Mouse (Mus musculus) heart, postnatal 0 days (tissue): Measurements from ENCODE around the gene Cyren. TPM values are rescaled to one million over a fixed set of nuclear protein-coding genes. Genes with fewer than 3 reads are reported as not detected.
A peak's percentile ranks its signal among the peaks of the same experiment; 100 is the strongest.

Source experiments
- ATAC-seq: fragments of 200-750 bp; cut with Nextera tagmentation; 2 replicates; pipeline ENCODE4 v1.8.0; 2017; ENCODE audit warnings: low read depth, moderate number of reproducible peaks, moderate library complexity; ENCODE audit not compliant: insufficient read depth
- DNase-seq: peaks from one replicate; pipeline ENCODE4 v3.0.0-alpha.2; 2016; ENCODE audit warnings: low spot score
- H3K27ac ChIP-seq: fragments of 300-500 bp; sonication (generic); 2 replicates; pipeline ENCODE4 v1.5.1; 2014; ENCODE audit warnings: low read depth, mild to moderate bottlenecking
- H3K27me3 ChIP-seq: fragments of 300-500 bp; sonication (generic); 2 replicates; pipeline ENCODE4 v1.6.1; 2014; ENCODE audit warnings: low read length, mixed read lengths; ENCODE audit not compliant: control insufficient read depth, insufficient read depth
- H3K36me3 ChIP-seq: fragments of 300-500 bp; sonication (generic); replicated peaks from 2 replicates; pipeline ENCODE4 v1.6.1; 2014; ENCODE audit warnings: low read length, mixed read lengths; ENCODE audit not compliant: control insufficient read depth, insufficient read depth
- H3K4me1 ChIP-seq: fragments of 300-500 bp; sonication (generic); 2 replicates; pipeline ENCODE4 v1.6.1; 2014; ENCODE audit warnings: antibody characterized with exemption; ENCODE audit not compliant: control insufficient read depth, insufficient read depth
- H3K4me2 ChIP-seq: fragments of 300-500 bp; sonication (generic); 2 replicates; pipeline ENCODE4 v1.6.1; 2014; ENCODE audit warnings: low read depth, mild to moderate bottlenecking, low read length, moderate library complexity
- H3K4me3 ChIP-seq: fragments of 300-500 bp; sonication (generic); 2 replicates; pipeline ENCODE4 v1.5.1; 2014; ENCODE audit warnings: low read depth, low read length
- H3K9ac ChIP-seq: fragments of 300-500 bp; sonication (generic); replicated peaks from 2 replicates; pipeline ENCODE4 v1.6.1; 2014; ENCODE audit warnings: low read depth, low read length, mixed read lengths
- H3K9me3 ChIP-seq: fragments of 300-500 bp; sonication (generic); replicated peaks from 2 replicates; pipeline ENCODE4 v1.6.1; 2016; ENCODE audit warnings: low read length; ENCODE audit not compliant: control insufficient read depth
- CTCF ChIP-seq: IDR thresholded peaks from 2 replicates; pipeline ENCODE4 v1.5.1; 2016; ENCODE audit warnings: antibody characterized with exemption, control low read depth, low read depth
- EP300 ChIP-seq: IDR thresholded peaks from 2 replicates; pipeline ENCODE4 v1.6.1; 2016; ENCODE audit warnings: antibody characterized with exemption, low read depth
- WGBS: fragments of 180-500 bp; shearing (Covaris S2); extraction: QIAGEN DNeasy Blood & Tissue Kit; methylation state at CpG from one replicate; pipeline ENCODE4 v1.1.7; 2014; 5-methylcytosine and 5-hydroxymethylcytosine counted together
- polyA plus RNA-seq: library from polyadenylated mRNA; unstranded; fragments of >200 nt; fragmentation: Nextera tagmentation; extraction: Ambion mirVana; gene quantifications from 2 replicates; pipeline ENCODE4 v1.2.1, GENCODE M21; 2015
- total RNA-seq: library from RNA; depleted of rRNA; stranded (reverse); fragments of >200 nt; gene quantifications from 2 replicates; pipeline ENCODE4 v1.2.3, GENCODE M21; 2014; ENCODE audit warnings: low replicate concordance

Cyren gene
- total and polyA plus RNA-seq, 2 experiments from 2014 or later = 6.3 TPM

- ATAC-seq (no peak), DNase-seq (no peak)
- Histone ChIP-seq H3K36me3 (no peaks in the 10 kb centered on the region), H3K27ac (peak overlapping the region; percentile 72), H3K4me3 (no peak overlapping the region), H3K9me3 (no peaks in the 10 kb centered on the region), H3K4me2 (no peak overlapping the region), H3K9ac (no peak overlapping the region), H3K27me3 (no peaks in the 10 kb centered on the region), H3K4me1 (peaks cover 3% of the 10 kb centered on the region; the same call in 1 of the 2 replicates)
- WGBS = 72% methylated on average over 5 of the region's 5 CpGs
- no peak for TF ChIP-seq EP300
- no peak for TF ChIP-seq CTCF
These were observed 7.7 kb downstream of the Cyren start for GRCm38 (mm10) chr6:34870136-34870535.

GRCm38 (mm10) chr6:34869225-34869915, 8.5 kb downstream of the Cyren start:
- H3K4me1 ChIP-seq = peaks cover 4% of the 10 kb centered on the region; the same call in 1 of the 2 replicates
- H3K4me3 ChIP-seq = no peak overlapping the region
- TF ChIP-seq CTCF (no peak), EP300 (no peak)
- H3K27ac ChIP-seq = peak overlapping the region; percentile 72
- peak; percentile 53 for DNase-seq
- no peak overlapping the region for H3K9ac ChIP-seq
- H3K9me3 ChIP-seq = no peaks in the 10 kb centered on the region
- H3K36me3 ChIP-seq = no peaks in the 10 kb centered on the region
- WGBS = 32% methylated on average over 13 of the region's 13 CpGs
- no peak overlapping the region for H3K4me2 ChIP-seq
- ATAC-seq = no peak
- no peaks in the 10 kb centered on the region for H3K27me3 ChIP-seq

GRCm38 (mm10) chr6:34868507-34869217, 9.2 kb downstream of the Cyren start:
- no peak overlapping the region for H3K4me2 ChIP-seq
- H3K9ac ChIP-seq = no peak overlapping the region
- TF ChIP-seq EP300 (no peak), CTCF (no peak)
- ATAC-seq (no peak), DNase-seq (no peak)
- H3K9me3 ChIP-seq = no peaks in the 10 kb centered on the region
- H3K4me3 ChIP-seq = no peak overlapping the region
- H3K27ac ChIP-seq = peak overlapping the region; percentile 72
- no peaks in the 10 kb centered on the region for H3K36me3 ChIP-seq
- 71% methylated on average over 20 of the region's 20 CpGs for WGBS
- peaks cover 9% of the 10 kb centered on the region for H3K4me1 ChIP-seq
- H3K27me3 ChIP-seq = no peaks in the 10 kb centered on the region

- DNase-seq = no peak
- 73% methylated on average over 10 of the region's 10 CpGs for WGBS
These were observed 9.9 kb downstream of the Cyren start for GRCm38 (mm10) chr6:34867995-34868350.

GRCm38 (mm10) chr6:34867301-34867994, 10.4 kb downstream of the Cyren start:
- Histone ChIP-seq H3K27me3 (no peaks in the 10 kb centered on the region), H3K9ac (no peak overlapping the region), H3K9me3 (no peaks in the 10 kb centered on the region), H3K4me1 (peaks cover 13% of the 10 kb centered on the region), H3K4me2 (no peak overlapping the region), H3K36me3 (no peaks in the 10 kb centered on the region), H3K27ac (peak overlapping the region; percentile 88), H3K4me3 (no peak overlapping the region)
- DNase-seq = no peak
- WGBS = 78% methylated on average over 16 of the region's 16 CpGs
- no peak for ATAC-seq
- no peak for TF ChIP-seq CTCF
- TF ChIP-seq EP300 = no peak

More at GRCm38 (mm10) chr6:34867995-34868350, 9.9 kb downstream of the Cyren start:
- H3K27ac ChIP-seq = peak overlapping the region; percentile 72
- TF ChIP-seq EP300 (no peak), CTCF (no peak)
- no peaks in the 10 kb centered on the region for H3K36me3 ChIP-seq
- H3K4me3 ChIP-seq = no peak overlapping the region
- no peak overlapping the region for H3K4me2 ChIP-seq
- no peaks in the 10 kb centered on the region for H3K9me3 ChIP-seq
- H3K9ac ChIP-seq = no peak overlapping the region
- ATAC-seq = no peak
- no peaks in the 10 kb centered on the region for H3K27me3 ChIP-seq
- peaks cover 13% of the 10 kb centered on the region for H3K4me1 ChIP-seq
